Mouse (Mus musculus): ENCODE measurements around the gene Gabpb1. TPM values are rescaled to one million over a fixed set of nuclear protein-coding genes. Genes with fewer than 3 reads are reported as not detected.

Gabpb1 gene
- polyA plus RNA-seq, 1 experiment = 6.0 TPM

- Histone ChIP-seq H3K27me3 (replicated peaks) (no peaks in the 10 kb centered on the region), H3K36me3 (replicated peaks; ENCODE audit: low read length) (peaks cover 100% of the 10 kb centered on the region), H3K4me1 (peaks cover 11% of the 10 kb centered on the region), H3K9me3 (no peaks in the 10 kb centered on the region), H3K4me3 (replicated peaks) (no peak overlapping the region)
- TF ChIP-seq GATA1 (IDR thresholded peaks at IDR 0.05; ENCODE audit: borderline replicate concordance, low read length) (no peak), FLI1 (IDR thresholded peaks at IDR 0.05; ENCODE audit: low read length) (no peak)
Observed at GRCm38 (mm10) chr2:126647762-126648161, 28.4 kb downstream of the Gabpb1 start.

GRCm38 (mm10) chr2:126646461-126646860, 29.7 kb downstream of the Gabpb1 start:
- H3K9me3 ChIP-seq = no peaks in the 10 kb centered on the region
- no peak overlapping the region for H3K4me3 ChIP-seq (replicated peaks)
- peaks cover 99% of the 10 kb centered on the region for H3K36me3 ChIP-seq (replicated peaks; ENCODE audit: low read length)
- TF ChIP-seq GATA1 (IDR thresholded peaks at IDR 0.05; ENCODE audit: borderline replicate concordance, low read length) (no peak), FLI1 (IDR thresholded peaks at IDR 0.05; ENCODE audit: low read length) (no peak)
- H3K27me3 ChIP-seq (replicated peaks) = no peaks in the 10 kb centered on the region
- peaks cover 11% of the 10 kb centered on the region for H3K4me1 ChIP-seq

- Histone ChIP-seq H3K27me3 (replicated peaks) (no peaks in the 10 kb centered on the region), H3K4me1 (peaks cover 11% of the 10 kb centered on the region), H3K9me3 (peaks cover 9% of the 10 kb centered on the region; the same call in 1 of the 2 replicates), H3K36me3 (replicated peaks; ENCODE audit: low read length) (peaks cover 99% of the 10 kb centered on the region), H3K4me3 (replicated peaks) (no peak overlapping the region)
- TF ChIP-seq FLI1 (IDR thresholded peaks at IDR 0.05; ENCODE audit: low read length) (no peak), GATA1 (IDR thresholded peaks at IDR 0.05; ENCODE audit: borderline replicate concordance, low read length) (no peak)
Observed at GRCm38 (mm10) chr2:126644768-126645167, 31.4 kb downstream of the Gabpb1 start.

GRCm38 (mm10) chr2:126640298-126640697, 35.8 kb downstream of the Gabpb1 start:
- H3K4me3 ChIP-seq (replicated peaks) = no peak overlapping the region
- H3K9me3 ChIP-seq = peaks cover 9% of the 10 kb centered on the region; the same call in 1 of the 2 replicates
- H3K27me3 ChIP-seq (replicated peaks) = no peaks in the 10 kb centered on the region
- peaks cover 87% of the 10 kb centered on the region for H3K36me3 ChIP-seq (replicated peaks; ENCODE audit: low read length)
- H3K4me1 ChIP-seq = peaks cover 33% of the 10 kb centered on the region
- TF ChIP-seq GATA1 (IDR thresholded peaks at IDR 0.05; ENCODE audit: borderline replicate concordance, low read length) = no peak
- TF ChIP-seq FLI1 (IDR thresholded peaks at IDR 0.05; ENCODE audit: low read length) = no peak

GRCm38 (mm10) chr2:126635939-126636823, 40.0 kb downstream of the Gabpb1 start:
- Histone ChIP-seq H3K4me1 (peaks cover 23% of the 10 kb centered on the region), H3K36me3 (replicated peaks; ENCODE audit: low read length) (peaks cover 84% of the 10 kb centered on the region), H3K4me3 (replicated peaks) (peak overlapping the region; percentile 65), H3K9me3 (peaks cover 9% of the 10 kb centered on the region; the same call in 1 of the 2 replicates), H3K27me3 (replicated peaks) (no peaks in the 10 kb centered on the region)
- TF ChIP-seq FLI1 (IDR thresholded peaks at IDR 0.05; ENCODE audit: low read length) (no peak), GATA1 (IDR thresholded peaks at IDR 0.05; ENCODE audit: borderline replicate concordance, low read length) (no peak; the same call in 2 of the 3 replicates)

- Histone ChIP-seq H3K36me3 (replicated peaks; ENCODE audit: low read length) (peaks cover 85% of the 10 kb centered on the region), H3K27me3 (replicated peaks) (no peaks in the 10 kb centered on the region), H3K4me3 (replicated peaks) (no peak overlapping the region), H3K4me1 (peaks cover 23% of the 10 kb centered on the region), H3K9me3 (no peaks in the 10 kb centered on the region)
- TF ChIP-seq FLI1 (IDR thresholded peaks at IDR 0.05; ENCODE audit: low read length) (no peak), GATA1 (IDR thresholded peaks at IDR 0.05; ENCODE audit: borderline replicate concordance, low read length) (no peak)
Observed at GRCm38 (mm10) chr2:126633165-126633564, 43.0 kb downstream of the Gabpb1 start.

- H3K4me3 ChIP-seq (replicated peaks) = no peak overlapping the region
- TF ChIP-seq GATA1 (IDR thresholded peaks at IDR 0.05; ENCODE audit: borderline replicate concordance, low read length) = no peak
- no peak for TF ChIP-seq FLI1 (IDR thresholded peaks at IDR 0.05; ENCODE audit: low read length)
- H3K27me3 ChIP-seq (replicated peaks) = no peaks in the 10 kb centered on the region
- peaks cover 6% of the 10 kb centered on the region for H3K9me3 ChIP-seq
- H3K4me1 ChIP-seq = no peaks in the 10 kb centered on the region
- H3K36me3 ChIP-seq (replicated peaks; ENCODE audit: low read length) = peaks cover 68% of the 10 kb centered on the region
Observed at GRCm38 (mm10) chr2:126628455-126628995, 47.6 kb downstream of the Gabpb1 start.

- peaks cover 21% of the 10 kb centered on the region for H3K4me1 ChIP-seq
- H3K36me3 ChIP-seq (replicated peaks; ENCODE audit: low read length) = peaks cover 18% of the 10 kb centered on the region
- peaks cover 9% of the 10 kb centered on the region for H3K27me3 ChIP-seq (replicated peaks)
- peaks cover 6% of the 10 kb centered on the region for H3K9me3 ChIP-seq
- TF ChIP-seq FLI1 (IDR thresholded peaks at IDR 0.05; ENCODE audit: low read length) = no peak
- TF ChIP-seq GATA1 (IDR thresholded peaks at IDR 0.05; ENCODE audit: borderline replicate concordance, low read length) = no peak
- H3K4me3 ChIP-seq (replicated peaks) = no peak overlapping the region
Observed at GRCm38 (mm10) chr2:126623138-126623537, 53.0 kb downstream of the Gabpb1 start.

GRCm38 (mm10) chr2:126622455-126622854, 53.7 kb downstream of the Gabpb1 start:
- TF ChIP-seq FLI1 (IDR thresholded peaks at IDR 0.05; ENCODE audit: low read length) = no peak
- Histone ChIP-seq H3K9me3 (peaks cover 6% of the 10 kb centered on the region), H3K4me3 (replicated peaks) (no peak overlapping the region), H3K4me1 (peaks cover 21% of the 10 kb centered on the region), H3K27me3 (replicated peaks) (peaks cover 10% of the 10 kb centered on the region), H3K36me3 (replicated peaks; ENCODE audit: low read length) (peaks cover 11% of the 10 kb centered on the region)

- Histone ChIP-seq H3K4me3 (replicated peaks) (peak within 1 kb of the TSS; percentile 4), H3K9me3 (no peaks in the 10 kb centered on the region), H3K4me1 (peaks cover 21% of the 10 kb centered on the region), H3K27me3 (replicated peaks) (peaks cover 25% of the 10 kb centered on the region), H3K36me3 (replicated peaks; ENCODE audit: low read length) (no peaks in the 10 kb centered on the region)
- TF ChIP-seq GATA1 (IDR thresholded peaks at IDR 0.05; ENCODE audit: borderline replicate concordance, low read length) (no peak), FLI1 (IDR thresholded peaks at IDR 0.05; ENCODE audit: low read length) (no peak)
Observed at GRCm38 (mm10) chr2:126619249-126619704, 56.9 kb downstream of the Gabpb1 start, which contains the start of gene Hdc. Gene Hdc, minus strand, starts transcription at chr2:126619299.
